Mouse (Mus musculus) olfactory bulb, adult 2 months (tissue): ENCODE measurements around the gene Rpusd1.

Experiments used
- CTCF ChIP-seq: fragments of 200-500 bp; IDR thresholded peaks from 2 replicates; pipeline ENCODE4 v1.5.1; 2012; ENCODE audit warnings: low read depth, mild to moderate bottlenecking, low read length, moderate library complexity; ENCODE audit not compliant: insufficient read depth
- POLR2A ChIP-seq: fragments of 200-500 bp; IDR thresholded peaks from 2 replicates; pipeline ENCODE4 v1.6.1; 2012; ENCODE audit warnings: mild to moderate bottlenecking, low read depth, low read length, moderate library complexity; ENCODE audit not compliant: insufficient read depth

DNA sequence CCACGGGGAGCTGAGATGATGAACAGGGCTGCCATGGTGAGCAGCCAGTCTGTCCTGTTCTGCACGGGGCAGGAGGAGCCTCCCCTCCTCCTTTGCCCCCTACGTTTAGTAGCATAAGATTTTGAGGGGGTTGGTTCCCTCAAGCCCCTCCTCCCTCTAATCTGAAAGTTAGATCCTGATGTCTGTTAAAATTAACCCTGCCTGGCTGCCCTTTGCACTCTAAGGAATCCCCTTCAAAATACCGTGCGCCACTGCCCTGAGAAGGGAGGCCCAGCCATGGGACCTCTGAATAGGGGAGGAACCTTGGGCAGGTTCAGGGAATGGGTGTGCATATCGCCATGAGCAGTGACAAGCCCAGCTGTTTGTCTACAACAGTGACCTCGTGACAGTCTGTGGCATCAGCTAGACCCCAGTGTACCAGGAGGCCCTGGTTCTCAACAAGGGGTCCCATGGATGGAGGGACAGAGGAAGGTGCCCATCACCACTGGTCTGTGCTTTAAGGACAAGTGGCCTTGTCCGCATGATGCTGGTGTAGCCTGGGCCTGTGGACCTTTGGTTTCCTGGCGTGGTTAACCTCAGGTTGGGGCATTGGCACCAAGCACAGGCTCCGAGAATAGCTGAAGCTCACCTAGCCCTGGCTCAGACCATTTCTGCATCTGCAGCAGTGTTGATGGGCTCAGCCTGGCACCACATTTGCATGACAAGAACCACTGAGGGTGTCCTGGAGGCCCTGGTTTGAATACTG, 48.0 kb downstream of the Rpusd1 start:
- no peak for TF ChIP-seq CTCF
- no peak for TF ChIP-seq POLR2A
